Mouse (Mus musculus): ENCODE results near the gene Bin2.

DNA sequence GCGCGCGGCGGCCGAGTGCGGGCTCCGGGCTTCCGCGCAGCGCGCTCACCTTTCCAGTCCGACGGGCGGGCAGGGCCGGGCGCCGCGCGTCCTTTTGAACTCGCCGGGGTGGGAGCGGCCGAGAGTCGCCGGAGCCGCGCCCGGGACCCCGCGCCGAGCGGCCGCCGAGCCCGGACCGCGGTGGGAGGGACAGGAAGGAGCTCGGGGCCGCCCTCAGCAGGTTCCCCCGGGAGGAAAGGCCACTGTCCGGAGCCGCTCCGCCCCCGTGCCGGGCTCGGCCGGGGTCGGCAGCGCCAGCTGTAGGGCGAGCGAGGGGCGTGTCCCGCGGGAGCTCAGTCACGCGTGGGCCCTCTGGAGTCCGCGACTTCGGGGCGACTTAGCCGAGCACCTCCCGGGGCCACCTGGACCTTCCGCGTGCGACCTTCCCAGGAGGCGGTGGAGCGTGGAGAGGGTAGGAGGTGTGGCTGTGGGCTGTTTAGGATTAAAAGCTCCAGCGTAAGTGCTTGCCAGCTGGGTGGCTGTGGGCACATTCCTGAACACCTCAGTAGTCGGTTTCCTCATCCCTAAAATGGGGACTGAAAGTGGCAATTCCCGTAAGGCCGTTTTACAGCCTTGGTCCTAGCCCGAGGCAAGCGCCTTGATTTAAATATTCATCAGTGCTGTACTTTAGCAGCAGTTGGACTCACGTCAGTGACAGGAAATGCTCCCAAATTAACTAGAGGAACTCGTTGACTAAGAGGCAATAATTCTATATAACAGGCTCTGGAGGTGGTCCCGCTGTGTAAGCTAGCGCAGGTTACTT, 32.5 kb downstream of the Bin2 start, which contains the start of gene Smagp:
- no peak; the same call in 1 of the 2 replicates for TF ChIP-seq MEF2A (IDR thresholded peaks at IDR 0.05; ENCODE audit: borderline replicate concordance, low read depth, low read length)
- no peak for TF ChIP-seq SMC3 (IDR thresholded peaks at IDR 0.05; ENCODE audit: low read depth, low read length)
- TF ChIP-seq E2F4 (IDR thresholded peaks at IDR 0.05; ENCODE audit: insufficient replicate concordance, low read depth, low read length): no peak
- TF ChIP-seq EP300 (IDR thresholded peaks at IDR 0.05; ENCODE audit: low read length): no peak
- no peak for TF ChIP-seq RCOR1 (conservative IDR thresholded peaks at IDR 0.05; ENCODE audit: low read depth, low read length)
- TF ChIP-seq ZC3H11A (IDR thresholded peaks at IDR 0.05; ENCODE audit: low read depth, low read length): no peak
- TF ChIP-seq CTCF (conservative IDR thresholded peaks at IDR 0.05 in 1 of 2, IDR thresholded peaks at IDR 0.05 in 1 of 2; ENCODE audit: low read depth in 2 of 2, low read length in 2 of 2): no peak

All from CH12.LX (cell line).